Mouse (Mus musculus) T-helper 1 cell (primary cell): ENCODE data around the gene Olfr862.

ENCODE experiments used
- in situ Hi-C: fragments of 300-600 bp; cut with MboI, MseI; formaldehyde crosslinking; loops from one replicate; pipeline ENCODE4 v1.15.1; 2025; ENCODE audit warnings: high pct_unique_total_duplicates

Gene Olfr862

DNA sequence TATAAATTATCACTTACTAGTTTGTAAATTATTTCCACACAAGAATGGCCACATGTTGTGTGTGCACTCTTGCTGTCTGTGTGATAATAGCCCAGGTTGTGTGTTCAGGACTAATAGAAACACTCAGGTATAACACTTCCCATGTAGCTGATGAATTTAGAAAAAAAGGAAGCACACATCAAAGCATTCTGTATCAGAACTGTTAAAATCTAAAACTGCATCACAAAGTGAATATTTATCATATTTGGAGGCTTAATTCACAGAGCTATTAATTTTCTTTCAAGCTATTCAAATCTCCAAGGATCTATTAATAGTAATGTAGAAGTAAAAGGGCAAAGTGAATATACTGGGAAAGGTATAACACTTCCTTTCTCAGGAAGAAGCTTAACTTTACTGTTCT, at the start of gene Olfr862:
Olfr862 (minus strand) TSS at position 101 of the 400 bp plus-strand sequence.
- in situ Hi-C loops, result no loop called here

DNA sequence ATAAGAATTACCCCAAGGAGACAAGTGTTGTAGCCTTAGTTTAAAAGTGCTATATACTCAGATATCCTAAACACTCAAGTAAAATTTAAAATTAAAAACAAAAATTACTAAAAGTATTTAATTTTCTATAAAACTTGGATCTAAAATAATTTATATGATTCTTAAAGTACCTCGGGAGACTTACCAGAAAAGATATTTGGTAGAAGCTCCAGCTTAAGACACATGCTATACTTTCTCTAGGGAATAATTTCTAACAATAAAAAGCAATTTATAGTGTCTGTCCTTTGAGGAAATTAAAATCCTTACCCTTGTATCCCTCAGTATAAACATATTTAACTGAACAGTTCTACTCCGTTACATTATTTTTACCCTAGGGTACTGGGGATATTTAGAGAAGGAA, 28.8 kb upstream of the Olfr862 start, which contains the start of gene Olfr77:
Olfr77 (plus strand) TSS at position 301 of the 400 bp plus-strand sequence.
- in situ Hi-C loops, result no loop called here

DNA sequence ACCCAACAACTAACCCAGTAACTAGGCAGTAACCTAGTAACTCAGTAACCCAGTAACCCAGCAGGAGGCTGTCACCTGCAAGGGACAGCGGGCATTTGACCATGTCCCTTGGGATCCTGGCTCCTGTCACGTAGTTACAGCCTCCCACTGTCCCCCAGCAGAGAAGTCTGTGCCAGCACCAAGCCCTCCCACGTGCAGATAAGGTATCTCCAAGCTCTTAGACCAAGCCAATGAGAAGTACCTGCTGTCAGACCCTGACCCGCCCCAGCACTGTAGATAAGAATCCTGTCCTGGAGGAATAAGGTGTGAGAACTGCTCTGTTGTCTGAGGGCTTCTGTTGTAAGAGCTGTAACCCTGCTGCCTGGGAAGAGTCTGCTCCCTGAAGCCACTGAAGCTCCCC, 23.4 kb upstream of the Olfr862 start:
- in situ Hi-C loops, result no loop called here

DNA sequence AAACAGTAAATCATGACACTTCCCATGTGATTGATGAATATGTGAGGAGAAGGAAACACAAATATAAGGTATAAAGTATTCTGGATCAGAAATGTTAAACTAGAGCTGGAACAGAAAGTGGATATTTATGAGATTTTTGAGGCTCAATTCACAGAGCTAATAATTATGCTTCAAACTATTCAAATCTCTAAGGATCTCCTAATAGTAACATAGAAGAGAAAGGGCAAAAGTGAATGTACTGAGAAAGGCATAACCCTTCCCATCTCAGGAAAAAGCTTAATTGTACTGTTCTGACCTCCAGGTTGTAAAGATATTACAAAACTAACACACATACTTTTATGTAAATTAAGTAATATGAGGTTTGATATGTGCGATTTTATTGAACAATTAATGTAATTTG, 38.2 kb downstream of the Olfr862 start, which contains the start of gene Olfr860:
Olfr860 (minus strand) TSS at position 101 of the 400 bp plus-strand sequence.
- in situ Hi-C loops, result no loop called here
